ENCODE assay signal across 19 mouse cellular contexts in genomic region chr11:44979391-44979790, GRCm38 (mm10).
A peak's percentile ranks its signal among the peaks of the same experiment; 100 is the strongest.
DNase-seq lines count a peak whose midpoint lies in the region; ATAC-seq and TF ChIP-seq lines count a peak whose summit lies in the region.
"Had no signal": no experiment of that assay in that cellular context is flagged by ENCODE, and none has a peak within 500 bp of the region (broad histone marks: within the 10 kb centered on the region; RNA-seq: fewer than 3 reads in every experiment).

No protein-coding gene starts in this region.

- H3K4me3 ChIP-seq in embryonic facial prominence, embryonic 14.5 days (ENCODE audit: low read depth, low read length), result no peak overlapping the region
- no peak overlapping the region for H3K4me3 ChIP-seq in embryonic facial prominence, embryonic 10.5 days
- no peak overlapping the region for H3K4me3 ChIP-seq in hindbrain, embryonic 15.5 days
- H3K4me3 ChIP-seq in hindbrain, postnatal 0 days (ENCODE audit: low read length), result no peak overlapping the region
- H3K4me3 ChIP-seq in lung, postnatal 0 days (ENCODE audit: low read depth, low read length), result no peak overlapping the region
- H3K4me3 ChIP-seq: embryonic facial prominence, embryonic 12.5 days; kidney, embryonic 15.5 days; liver, embryonic 15.5 days; megakaryocyte, embryonic 14.5 days; midbrain, embryonic 15.5 days; stomach, embryonic 15.5 days had no signal

- H3K4me2 ChIP-seq in embryonic facial prominence, embryonic 14.5 days (ENCODE audit: low read depth, low read length), result no peak overlapping the region
- no peak overlapping the region for H3K4me2 ChIP-seq in hindbrain, embryonic 15.5 days
- no peak overlapping the region for H3K4me2 ChIP-seq in hindbrain, postnatal 0 days (ENCODE audit: low read depth, low read length)
- no peak overlapping the region for H3K4me2 ChIP-seq in lung, postnatal 0 days (replicated peaks; ENCODE audit: low read depth, low read length)
- H3K4me2 ChIP-seq: embryonic facial prominence, embryonic 12.5 days; kidney, embryonic 15.5 days; liver, embryonic 15.5 days; midbrain, embryonic 15.5 days; stomach, embryonic 15.5 days had no signal

- no peak for TF ChIP-seq EP300 in lung, postnatal 0 days (IDR thresholded peaks at IDR 0.05)

- no peak for ATAC-seq in embryonic facial prominence, embryonic 14.5 days (ENCODE audit: low read depth)
- ATAC-seq in hindbrain, embryonic 15.5 days (ENCODE audit: low FRiP score, low read depth), result no peak
- no peak for ATAC-seq in hindbrain, postnatal 0 days
- no peak for ATAC-seq in lung, postnatal 0 days
- ATAC-seq: forebrain, embryonic 16.5 days; inflammation-experienced regulatory T-cells, adult 6 months; midbrain, embryonic 15.5 days had no signal

- H3K27ac ChIP-seq in embryonic facial prominence, embryonic 14.5 days (replicated peaks; ENCODE audit: low read depth, low read length), result peak overlapping the region; percentile 17; the same call in 1 of the 2 replicates
- H3K27ac ChIP-seq in embryonic facial prominence, embryonic 10.5 days (replicated peaks), result no peak overlapping the region
- peak overlapping the region; percentile 59 for H3K27ac ChIP-seq in hindbrain, embryonic 15.5 days (replicated peaks)
- H3K27ac ChIP-seq in hindbrain, postnatal 0 days, result no peak overlapping the region
- H3K27ac ChIP-seq in lung, postnatal 0 days (ENCODE audit: low read length), result no peak overlapping the region
- H3K27ac ChIP-seq: embryonic facial prominence, embryonic 12.5 days; kidney, embryonic 15.5 days; liver, embryonic 15.5 days; midbrain, embryonic 15.5 days; stomach, embryonic 15.5 days had no signal

- no peaks in the 10 kb centered on the region for H3K27me3 ChIP-seq in embryonic facial prominence, embryonic 14.5 days (replicated peaks; ENCODE audit: control insufficient read depth, insufficient read depth, low read length)
- no peaks in the 10 kb centered on the region for H3K27me3 ChIP-seq in embryonic facial prominence, embryonic 10.5 days (replicated peaks; ENCODE audit: low read depth, poor library complexity, severe bottlenecking)
- no peaks in the 10 kb centered on the region for H3K27me3 ChIP-seq in hindbrain, embryonic 15.5 days
- no peaks in the 10 kb centered on the region for H3K27me3 ChIP-seq in hindbrain, postnatal 0 days (ENCODE audit: insufficient read depth, low read length)
- no peaks in the 10 kb centered on the region for H3K27me3 ChIP-seq in lung, postnatal 0 days (replicated peaks; ENCODE audit: insufficient read depth, low read length)
- H3K27me3 ChIP-seq: embryonic facial prominence, embryonic 12.5 days; kidney, embryonic 15.5 days; liver, embryonic 15.5 days; megakaryocyte, embryonic 14.5 days; midbrain, embryonic 15.5 days; stomach, embryonic 15.5 days had no signal

- DNase-seq in embryonic facial prominence, embryonic 14.5 days (ENCODE audit: low spot score), result peak; percentile 33
- DNase-seq in embryonic facial prominence, embryonic 10.5 days (ENCODE audit: low spot score), result no peak
- DNase-seq in hindbrain, postnatal 0 days (ENCODE audit: low spot score), result no peak
- peak; percentile 6 for DNase-seq in lung, postnatal 0 days (ENCODE audit: low spot score)
- no peak for DNase-seq in lung, adult 18-20 months
- no peak for DNase-seq in right cerebral cortex, postnatal 25 days
- DNase-seq in cerebellum, postnatal 10 days, result no peak
- DNase-seq: adrenal gland, adult 8-10 months; cerebellum, adult 11-12 months; thymus, postnatal 14 days had no signal

- H3K9me3 ChIP-seq in embryonic facial prominence, embryonic 14.5 days (ENCODE audit: control insufficient read depth, low read length), result no peaks in the 10 kb centered on the region
- no peaks in the 10 kb centered on the region for H3K9me3 ChIP-seq in embryonic facial prominence, embryonic 10.5 days
- no peaks in the 10 kb centered on the region for H3K9me3 ChIP-seq in hindbrain, embryonic 15.5 days
- no peaks in the 10 kb centered on the region for H3K9me3 ChIP-seq in hindbrain, postnatal 0 days (ENCODE audit: low read length)
- no peaks in the 10 kb centered on the region for H3K9me3 ChIP-seq in lung, postnatal 0 days (ENCODE audit: low read length)
- H3K9me3 ChIP-seq: embryonic facial prominence, embryonic 12.5 days; kidney, embryonic 15.5 days; liver, embryonic 15.5 days; megakaryocyte, embryonic 14.5 days; midbrain, embryonic 15.5 days; stomach, embryonic 15.5 days had no signal

- no peaks in the 10 kb centered on the region for H3K36me3 ChIP-seq in embryonic facial prominence, embryonic 14.5 days (ENCODE audit: control insufficient read depth, insufficient read depth, low read length)
- H3K36me3 ChIP-seq in embryonic facial prominence, embryonic 10.5 days (replicated peaks), result no peaks in the 10 kb centered on the region
- no peaks in the 10 kb centered on the region for H3K36me3 ChIP-seq in hindbrain, embryonic 15.5 days
- H3K36me3 ChIP-seq in hindbrain, postnatal 0 days (ENCODE audit: insufficient read depth, low read length), result no peaks in the 10 kb centered on the region
- H3K36me3 ChIP-seq in lung, postnatal 0 days (ENCODE audit: insufficient read depth, low read length), result no peaks in the 10 kb centered on the region
- H3K36me3 ChIP-seq: embryonic facial prominence, embryonic 12.5 days; kidney, embryonic 15.5 days; liver, embryonic 15.5 days; midbrain, embryonic 15.5 days; stomach, embryonic 15.5 days had no signal

- WGBS in embryonic facial prominence, embryonic 14.5 days, result 65% methylated on average over 5 of the region's 5 CpGs
- 84% methylated on average over 5 of the region's 5 CpGs for WGBS in embryonic facial prominence, embryonic 10.5 days
- WGBS in hindbrain, embryonic 15.5 days, result 79% methylated on average over 5 of the region's 5 CpGs
- WGBS in hindbrain, postnatal 0 days, result 69% methylated on average over 5 of the region's 5 CpGs
- 33% methylated on average over 5 of the region's 5 CpGs for WGBS in lung, postnatal 0 days

- H3K4me1 ChIP-seq in embryonic facial prominence, embryonic 14.5 days (ENCODE audit: control insufficient read depth, insufficient read depth, low read length), result peaks cover 34% of the 10 kb centered on the region; the same call in 1 of the 2 replicates
- H3K4me1 ChIP-seq in embryonic facial prominence, embryonic 10.5 days, result peaks cover 37% of the 10 kb centered on the region
- peaks cover 46% of the 10 kb centered on the region for H3K4me1 ChIP-seq in hindbrain, embryonic 15.5 days (replicated peaks)
- peaks cover 11% of the 10 kb centered on the region; the same call in 1 of the 2 replicates for H3K4me1 ChIP-seq in hindbrain, postnatal 0 days (ENCODE audit: insufficient read depth, low read length)
- H3K4me1 ChIP-seq in lung, postnatal 0 days (ENCODE audit: insufficient read depth, low read depth, low read length), result no peaks in the 10 kb centered on the region
- H3K4me1 ChIP-seq: liver, embryonic 15.5 days; megakaryocyte, embryonic 14.5 days; stomach, embryonic 15.5 days had no signal

- TF ChIP-seq CTCF in hindbrain, postnatal 0 days (IDR thresholded peaks at IDR 0.05; ENCODE audit: low read depth), result no peak
- no peak for TF ChIP-seq CTCF in lung, postnatal 0 days (IDR thresholded peaks at IDR 0.05)

- no peak overlapping the region for H3K9ac ChIP-seq in embryonic facial prominence, embryonic 14.5 days (ENCODE audit: low read depth, low read length)
- no peak overlapping the region for H3K9ac ChIP-seq in hindbrain, embryonic 15.5 days
- H3K9ac ChIP-seq in hindbrain, postnatal 0 days (replicated peaks; ENCODE audit: low read length), result no peak overlapping the region
- H3K9ac ChIP-seq in lung, postnatal 0 days (replicated peaks; ENCODE audit: low read depth), result no peak overlapping the region
- H3K9ac ChIP-seq: embryonic facial prominence, embryonic 12.5 days; kidney, embryonic 15.5 days; liver, embryonic 15.5 days; midbrain, embryonic 15.5 days; stomach, embryonic 15.5 days had no signal

Comparison
In these comparisons a context has a peak if more than half of its experiments do, and no peak if none do; other contexts are left out.
1. DNase-seq: peak in embryonic facial prominence, embryonic 14.5 days (single experiment) and lung, postnatal 0 days (single experiment); none in embryonic facial prominence, embryonic 10.5 days (single experiment), hindbrain, postnatal 0 days (single experiment), lung, adult 18-20 months (0 of 2), right cerebral cortex, postnatal 25 days (single experiment) and cerebellum, postnatal 10 days (0 of 2).
2. H3K27ac ChIP-seq: peak in embryonic facial prominence, embryonic 14.5 days (single experiment) and hindbrain, embryonic 15.5 days (single experiment); none in embryonic facial prominence, embryonic 10.5 days (single experiment), hindbrain, postnatal 0 days (single experiment) and lung, postnatal 0 days (single experiment).